In the genomic region with DNA sequence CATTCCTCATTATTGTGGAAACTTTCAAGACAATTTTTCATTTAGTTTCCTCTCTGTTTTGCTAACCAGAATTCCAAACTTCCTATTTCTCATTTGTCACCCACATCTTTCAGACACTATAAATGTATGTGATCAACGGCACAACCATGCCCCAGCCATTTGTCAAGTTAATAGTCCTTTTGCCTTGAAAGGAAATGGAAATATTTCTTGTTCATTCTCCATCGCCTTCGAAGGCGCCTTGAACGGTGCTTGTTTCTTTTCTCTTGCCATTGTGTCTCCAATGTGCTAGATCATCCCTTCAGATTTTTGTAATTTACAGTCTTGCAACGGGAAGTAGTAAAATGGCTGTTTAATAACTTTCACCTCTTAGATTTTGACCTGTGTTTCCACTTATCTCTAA, we compare ENCODE assay signal across 29 mouse cellular contexts. TPM values are rescaled to one million over a fixed set of nuclear protein-coding genes. Genes with fewer than 3 reads are reported as not detected.
"Had no signal": no experiment of that assay in that cellular context is flagged by ENCODE, and none has a peak within 500 bp of the region (broad histone marks: within the 10 kb centered on the region; RNA-seq: fewer than 3 reads in every experiment).

No protein-coding gene starts in this region.

- H3K4me1 ChIP-seq: heart, embryonic 10.5 days; heart, embryonic 12.5 days; hindbrain, embryonic 10.5 days; hindbrain, embryonic 12.5 days; intestine, embryonic 15.5 days; limb, embryonic 10.5 days; limb, embryonic 12.5 days; liver, embryonic 13.5 days; liver, embryonic 15.5 days had no signal

- DNase-seq: gastrocnemius, adult 2 months; gastrocnemius, postnatal 10 days; gastrocnemius, postnatal 25 days; heart, adult 18-20 months; heart, postnatal 10 days; heart, postnatal 4 days; liver; liver, embryonic 13.5 days; liver, postnatal 0 days had no signal

- H3K27ac ChIP-seq: gastrocnemius, adult 2 months; heart, embryonic 10.5 days; hindbrain, embryonic 10.5 days; hindbrain, embryonic 12.5 days; hindbrain, embryonic 14.5 days; intestine, embryonic 15.5 days; layer of hippocampus, adult 2 months; left cerebral cortex, adult 2 months; limb, embryonic 10.5 days; limb, embryonic 12.5 days; liver, embryonic 13.5 days; liver, embryonic 15.5 days had no signal

- H3K27me3 ChIP-seq: heart, embryonic 12.5 days; hindbrain, embryonic 12.5 days; intestine, embryonic 15.5 days; limb, embryonic 12.5 days; liver, embryonic 13.5 days; liver, embryonic 15.5 days had no signal

- H3K36me3 ChIP-seq: heart, embryonic 10.5 days; heart, embryonic 12.5 days; hindbrain, embryonic 10.5 days; hindbrain, embryonic 12.5 days; intestine, embryonic 15.5 days; limb, embryonic 10.5 days; limb, embryonic 12.5 days; liver, embryonic 13.5 days; liver, embryonic 15.5 days had no signal

- H3K9me3 ChIP-seq: heart, embryonic 10.5 days; heart, embryonic 12.5 days; hindbrain, embryonic 10.5 days; hindbrain, embryonic 12.5 days; intestine, embryonic 15.5 days; limb, embryonic 10.5 days; limb, embryonic 12.5 days; liver, embryonic 13.5 days; liver, embryonic 15.5 days had no signal

- ATAC-seq: forebrain, embryonic 16.5 days; hindbrain, embryonic 16.5 days; inflammation-experienced regulatory T-cells, adult 6 months; intestine, embryonic 15.5 days; intestine, postnatal 0 days; liver, postnatal 0 days had no signal

- H3K4me3 ChIP-seq: gastrocnemius, adult 2 months; heart, embryonic 10.5 days; heart, embryonic 12.5 days; hindbrain, embryonic 10.5 days; hindbrain, embryonic 12.5 days; intestine, embryonic 15.5 days; layer of hippocampus, adult 2 months; left cerebral cortex, adult 2 months; limb, embryonic 10.5 days; limb, embryonic 12.5 days; liver, embryonic 13.5 days; liver, embryonic 15.5 days had no signal

- H3K9ac ChIP-seq: heart, embryonic 12.5 days; hindbrain, embryonic 12.5 days; hindbrain, embryonic 14.5 days; intestine, embryonic 15.5 days; limb, embryonic 12.5 days; liver, embryonic 13.5 days; liver, embryonic 15.5 days; liver, postnatal 0 days had no signal

- H3K4me2 ChIP-seq: heart, embryonic 12.5 days; hindbrain, embryonic 12.5 days; hindbrain, embryonic 14.5 days; intestine, embryonic 15.5 days; limb, embryonic 12.5 days; liver, embryonic 11.5 days; liver, embryonic 13.5 days; liver, embryonic 15.5 days had no signal

RNA-seq across cellular contexts. Expression of a gene that starts 48.8 kb away (rescaled TPM):
- polyA plus RNA-seq: forebrain, embryonic 16.5 days; frontal cortex, adult 2 months; heart, embryonic 10.5 days; heart, embryonic 12.5 days; heart, embryonic 14.5 days; heart, embryonic 16.5 days; hindbrain, embryonic 10.5 days; hindbrain, embryonic 12.5 days; hindbrain, embryonic 14.5 days; hindbrain, embryonic 16.5 days; inflammation-experienced regulatory T-cells, adult 6 months; intestine, embryonic 15.5 days; intestine, postnatal 0 days; limb, embryonic 10.5 days; limb, embryonic 12.5 days; limb, embryonic 14.5 days; liver, embryonic 11.5 days; liver, embryonic 13.5 days; liver, embryonic 15.5 days; liver, postnatal 0 days had no signal
